Mouse (Mus musculus) stomach, embryonic 16.5 days (tissue): ENCODE results near the gene Cd8b1. TPM values are rescaled to one million over a fixed set of nuclear protein-coding genes. Genes with fewer than 3 reads are reported as not detected.

Source experiments
- ATAC-seq: fragments of 200-750 bp; cut with Nextera tagmentation; 2 replicates; pipeline ENCODE4 v1.8.0; 2017; ENCODE audit warnings: moderate number of reproducible peaks, moderate TSS enrichment; ENCODE audit not compliant: insufficient read depth, low FRiP score
- H3K27ac ChIP-seq: fragments of 300-500 bp; sonication (generic); 2 replicates; pipeline ENCODE4 v1.5.1; 2014; ENCODE audit warnings: low read length
- H3K27me3 ChIP-seq: fragments of 300-500 bp; sonication (generic); 2 replicates; pipeline ENCODE4 v1.6.1; 2014; ENCODE audit warnings: low read length, control low read depth, mixed read lengths; ENCODE audit not compliant: control insufficient read depth, insufficient read depth
- H3K36me3 ChIP-seq: fragments of 300-500 bp; sonication (generic); 2 replicates; pipeline ENCODE4 v1.6.1; 2014; ENCODE audit warnings: low read length; ENCODE audit not compliant: control insufficient read depth, insufficient read depth
- H3K4me1 ChIP-seq: fragments of 300-500 bp; sonication (generic); 2 replicates; pipeline ENCODE4 v1.6.1; 2014; ENCODE audit warnings: low read length, control low read depth, mixed read lengths; ENCODE audit not compliant: control insufficient read depth, insufficient read depth
- H3K4me2 ChIP-seq: fragments of 300-500 bp; sonication (generic); 2 replicates; pipeline ENCODE4 v1.6.1; 2014; ENCODE audit warnings: low read depth, low read length, mixed read lengths
- H3K4me3 ChIP-seq: fragments of 300-500 bp; sonication (generic); replicated peaks from 2 replicates; pipeline ENCODE4 v1.5.1; 2014; ENCODE audit warnings: mild to moderate bottlenecking, low read length
- H3K9ac ChIP-seq: fragments of 300-500 bp; sonication (generic); 2 replicates; pipeline ENCODE4 v1.6.1; 2014; ENCODE audit warnings: low read length
- H3K9me3 ChIP-seq: fragments of 300-500 bp; sonication (generic); replicated peaks from 2 replicates; pipeline ENCODE4 v1.6.1; 2016; ENCODE audit warnings: low read length, control low read depth; ENCODE audit not compliant: control insufficient read depth
- WGBS: fragments of 180-500 bp; shearing (Covaris S2); extraction: QIAGEN DNeasy Blood & Tissue Kit; methylation state at CpG from one replicate; pipeline ENCODE4 v1.1.7; 2014; 5-methylcytosine and 5-hydroxymethylcytosine counted together
- polyA plus RNA-seq: library from polyadenylated mRNA; unstranded; fragments of >200 nt; fragmentation: Nextera tagmentation; extraction: Ambion mirVana; gene quantifications from 2 replicates; pipeline ENCODE4 v1.2.1, GENCODE M21; 2015

Gene Cd8b1
- polyA plus RNA-seq, 1 experiment from 2014 or later: not detected

GRCm38 (mm10) chr6:71374921-71375320 lies 52.3 kb downstream of the Cd8b1 start:
- no peak overlapping the region for H3K4me3 ChIP-seq
- H3K4me2 ChIP-seq: no peak overlapping the region
- no peaks in the 10 kb centered on the region for H3K4me1 ChIP-seq
- H3K36me3 ChIP-seq: no peaks in the 10 kb centered on the region
- H3K9ac ChIP-seq: no peak overlapping the region
- ATAC-seq: no peak
- no peaks in the 10 kb centered on the region for H3K9me3 ChIP-seq
- H3K27ac ChIP-seq: no peak overlapping the region
- no peaks in the 10 kb centered on the region for H3K27me3 ChIP-seq
- WGBS: 76% methylated on average over 2 of the region's 2 CpGs

- Histone ChIP-seq H3K27ac (no peak overlapping the region), H3K4me1 (no peaks in the 10 kb centered on the region), H3K9me3 (no peaks in the 10 kb centered on the region), H3K27me3 (no peaks in the 10 kb centered on the region), H3K36me3 (no peaks in the 10 kb centered on the region), H3K9ac (no peak overlapping the region), H3K4me2 (no peak overlapping the region), H3K4me3 (no peak overlapping the region)
- WGBS: 97% methylated on average over 13 of the region's 13 CpGs
- no peak for ATAC-seq
These were observed 54.1 kb downstream of the Cd8b1 start for GRCm38 (mm10) chr6:71376711-71377110.

GRCm38 (mm10) chr6:71381654-71382053 lies 59.1 kb downstream of the Cd8b1 start:
- no peaks in the 10 kb centered on the region for H3K9me3 ChIP-seq
- no peak overlapping the region for H3K4me2 ChIP-seq
- ATAC-seq: no peak
- no peaks in the 10 kb centered on the region for H3K36me3 ChIP-seq
- no peaks in the 10 kb centered on the region for H3K27me3 ChIP-seq
- no peak overlapping the region for H3K27ac ChIP-seq
- H3K4me3 ChIP-seq: no peak overlapping the region
- no peaks in the 10 kb centered on the region for H3K4me1 ChIP-seq
- H3K9ac ChIP-seq: no peak overlapping the region
- 87% methylated on average over 5 of the region's 5 CpGs for WGBS

Other genes starting within 250 kb of the Cd8b1 start
- gene Thnsl2, start 178.3 kb upstream of the Cd8b1 start, polyA plus RNA-seq: 12.7 and 13.0 TPM in 2 replicates
- 644 and 834 TPM in 2 replicates for gene Fabp1, start 123.0 kb upstream of the Cd8b1 start, polyA plus RNA-seq
- 57.0 and 57.5 TPM in 2 replicates for gene Krcc1, start 51.1 kb upstream of the Cd8b1 start, polyA plus RNA-seq
- gene Smyd1, start 555 bp upstream of the Cd8b1 start, polyA plus RNA-seq: 1.2 and 5.3 TPM in 2 replicates
- gene Cd8a, start 50.6 kb downstream of the Cd8b1 start, polyA plus RNA-seq: not detected in 2 replicates
- gene Rmnd5a, start 117.8 kb downstream of the Cd8b1 start, polyA plus RNA-seq: 9.5 and 10.1 TPM in 2 replicates
- gene Rnf103, start 171.1 kb downstream of the Cd8b1 start, polyA plus RNA-seq: 8.1 and 9.2 TPM in 2 replicates
- gene Chmp3, start 221.0 kb downstream of the Cd8b1 start, polyA plus RNA-seq: 75.1 and 81.0 TPM in 2 replicates